Mouse (Mus musculus) midbrain, postnatal 0 days (tissue): ENCODE measurements around the gene Ppp1r3f. TPM values are rescaled to one million over a fixed set of nuclear protein-coding genes. Genes with fewer than 3 reads are reported as not detected.

ENCODE experiments used
- ATAC-seq: fragments of 200-750 bp; cut with Nextera tagmentation; 2 replicates; pipeline ENCODE4 v1.8.0; 2017; ENCODE audit warnings: moderate number of reproducible peaks, mild to moderate bottlenecking, moderate TSS enrichment, moderate library complexity; ENCODE audit not compliant: low FRiP score
- DNase-seq: peaks from one replicate; pipeline ENCODE4 v3.0.0-alpha.2; 2015; ENCODE audit warnings: low spot score
- H3K27ac ChIP-seq: fragments of 300-500 bp; sonication (generic); 2 replicates; pipeline ENCODE4 v1.5.1; 2014; ENCODE audit warnings: low read depth, mild to moderate bottlenecking, low read length, mixed read lengths
- H3K27me3 ChIP-seq: fragments of 300-500 bp; sonication (generic); 2 replicates; pipeline ENCODE4 v1.6.1; 2014; ENCODE audit warnings: low read length, control low read depth, mixed read lengths; ENCODE audit not compliant: insufficient read depth
- H3K36me3 ChIP-seq: fragments of 300-500 bp; sonication (generic); 2 replicates; pipeline ENCODE4 v1.6.1; 2014; ENCODE audit warnings: low read length, control low read depth, mixed read lengths; ENCODE audit not compliant: insufficient read depth
- H3K4me1 ChIP-seq: fragments of 300-500 bp; sonication (generic); 2 replicates; pipeline ENCODE4 v1.6.1; 2014; ENCODE audit warnings: mild to moderate bottlenecking, control low read depth, antibody characterized with exemption, low read length, mixed read lengths; ENCODE audit not compliant: insufficient read depth
- H3K4me2 ChIP-seq: fragments of 300-500 bp; sonication (generic); 2 replicates; pipeline ENCODE4 v1.6.1; 2014; ENCODE audit warnings: low read depth, mild to moderate bottlenecking, low read length, mixed read lengths; ENCODE audit not compliant: poor library complexity, severe bottlenecking
- H3K4me3 ChIP-seq: fragments of 300-500 bp; sonication (generic); 2 replicates; pipeline ENCODE4 v1.5.1; 2014; ENCODE audit warnings: low read depth, mild to moderate bottlenecking, low read length, moderate library complexity
- H3K9ac ChIP-seq: fragments of 300-500 bp; sonication (generic); replicated peaks from 2 replicates; pipeline ENCODE4 v1.6.1; 2014; ENCODE audit warnings: mild to moderate bottlenecking, low read length, moderate library complexity, mixed read lengths; ENCODE audit not compliant: poor library complexity, severe bottlenecking
- H3K9me3 ChIP-seq: fragments of 300-500 bp; sonication (generic); 2 replicates; pipeline ENCODE4 v1.6.1; 2016; ENCODE audit warnings: low read length, control low read depth
- CTCF ChIP-seq: IDR thresholded peaks from 2 replicates; pipeline ENCODE4 v1.5.1; 2016; ENCODE audit warnings: antibody characterized with exemption, mild to moderate bottlenecking
- WGBS: fragments of 180-500 bp; shearing (Covaris S2); extraction: QIAGEN DNeasy Blood & Tissue Kit; methylation state at CpG from one replicate; pipeline ENCODE4 v1.1.7; 2014; 5-methylcytosine and 5-hydroxymethylcytosine counted together
- polyA plus RNA-seq: library from polyadenylated mRNA; unstranded; fragments of >200 nt; fragmentation: Nextera tagmentation; extraction: Ambion mirVana; gene quantifications from 2 replicates; pipeline ENCODE4 v1.2.1, GENCODE M21; 2015
- total RNA-seq: library from RNA; depleted of rRNA; stranded (reverse); fragments of >200 nt; gene quantifications from 2 replicates; pipeline ENCODE4 v1.2.3, GENCODE M21; 2014; rRNA removed

Ppp1r3f gene
- total and polyA plus RNA-seq, 2 experiments from 2014 or later: 9.4 to 27.3 TPM

DNA sequence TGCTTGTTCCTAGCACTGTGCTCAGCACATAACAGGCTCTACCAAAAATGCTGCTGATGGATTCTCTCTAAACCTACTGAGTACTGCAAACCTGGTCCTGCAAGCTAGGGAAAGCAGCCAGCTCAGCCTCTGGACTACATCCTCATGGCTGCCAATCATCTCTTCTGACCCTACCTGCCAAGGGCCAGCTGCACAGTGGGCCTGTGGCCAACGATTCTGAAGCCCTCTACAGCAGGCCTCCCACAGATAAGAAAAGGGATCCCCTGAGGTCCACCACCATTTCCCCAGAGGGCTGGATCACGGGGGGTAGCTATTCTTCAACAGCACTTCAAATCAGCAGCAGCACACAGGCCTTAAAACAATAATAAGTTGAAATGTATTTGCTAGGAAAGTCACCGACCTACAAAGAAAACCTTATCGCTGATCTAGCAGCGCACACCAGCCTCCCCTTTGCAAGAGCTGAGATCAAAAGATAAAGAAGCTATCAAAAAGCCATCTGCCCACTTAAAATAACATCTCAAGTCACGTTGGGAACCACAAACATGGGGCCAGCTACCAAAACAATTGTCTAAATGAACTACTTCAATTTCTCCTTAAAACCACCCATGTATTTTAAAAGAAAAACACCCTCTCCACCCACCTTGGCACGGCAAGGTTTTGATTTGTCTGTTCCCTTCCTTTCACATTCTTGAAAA, 3.5 kb downstream of the Ppp1r3f start:
- WGBS: 59% methylated on average over 7 of the region's 7 CpGs
- DNase-seq (no peak), ATAC-seq (no peak)
- Histone ChIP-seq H3K36me3 (no peaks in the 10 kb centered on the region), H3K9ac (no peak overlapping the region), H3K4me1 (peaks cover 4% of the 10 kb centered on the region; the same call in 1 of the 2 replicates), H3K9me3 (no peaks in the 10 kb centered on the region), H3K4me3 (no peak overlapping the region), H3K4me2 (no peak overlapping the region), H3K27me3 (no peaks in the 10 kb centered on the region), H3K27ac (no peak overlapping the region)
- TF ChIP-seq CTCF: no peak

DNA sequence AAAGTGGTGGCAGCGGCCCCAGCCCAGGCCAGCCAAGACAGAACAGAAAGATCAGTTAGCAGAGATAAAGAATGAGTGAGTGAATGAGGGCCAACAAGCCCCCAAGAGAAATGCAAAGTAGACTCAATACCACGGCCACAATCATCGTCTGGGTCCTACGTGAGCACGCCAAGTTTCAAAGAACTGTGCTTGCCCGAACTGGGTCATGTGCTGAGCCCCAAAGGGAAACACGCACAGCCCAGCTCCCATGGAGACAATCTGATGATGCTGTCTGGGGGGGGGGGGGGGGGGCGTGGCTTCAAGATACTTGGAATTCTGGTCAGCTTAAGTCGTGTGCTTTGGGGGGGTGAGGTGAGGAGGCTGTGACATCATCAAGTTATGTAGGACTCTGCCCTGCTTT, 6.6 kb downstream of the Ppp1r3f start:
- no peak for TF ChIP-seq CTCF
- no peak for ATAC-seq

DNA sequence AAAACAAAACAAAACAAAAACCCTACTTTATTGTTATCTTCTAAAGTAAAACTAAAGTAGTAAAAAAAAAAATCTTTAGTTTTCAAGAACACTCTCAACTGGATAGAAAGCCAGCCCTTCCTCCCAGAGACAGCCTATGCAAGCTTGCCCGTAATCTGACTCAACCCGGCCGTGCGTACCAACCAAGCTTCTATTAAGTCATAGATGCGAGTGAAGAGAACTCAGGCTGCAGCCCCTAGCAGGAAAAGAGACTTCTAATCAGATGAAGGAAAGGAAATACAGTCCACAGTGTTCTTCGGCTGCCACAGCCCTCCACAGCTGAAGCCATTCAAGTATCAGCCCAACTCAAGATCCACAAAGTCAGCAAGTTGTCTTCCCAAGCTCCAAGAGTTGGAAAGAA, 7.7 kb downstream of the Ppp1r3f start:
- WGBS: 81% methylated on average over 6 of the region's 6 CpGs
- TF ChIP-seq CTCF: no peak
- Histone ChIP-seq H3K4me3 (no peak overlapping the region), H3K27me3 (no peaks in the 10 kb centered on the region), H3K4me2 (no peak overlapping the region), H3K4me1 (no peaks in the 10 kb centered on the region), H3K27ac (no peak overlapping the region), H3K9me3 (no peaks in the 10 kb centered on the region), H3K36me3 (no peaks in the 10 kb centered on the region), H3K9ac (no peak overlapping the region)
- no peak for DNase-seq
- ATAC-seq: no peak

More for the DNA sequence above, 6.6 kb downstream of the Ppp1r3f start:
- no peaks in the 10 kb centered on the region for H3K4me1 ChIP-seq
- H3K27me3 ChIP-seq: no peaks in the 10 kb centered on the region
- no peaks in the 10 kb centered on the region for H3K9me3 ChIP-seq
- H3K36me3 ChIP-seq: no peaks in the 10 kb centered on the region
- no peak overlapping the region for H3K9ac ChIP-seq
- 62% methylated on average over 8 of the region's 9 CpGs for WGBS
- no peak overlapping the region for H3K27ac ChIP-seq
- H3K4me3 ChIP-seq: no peak overlapping the region
- DNase-seq: no peak
- no peak overlapping the region for H3K4me2 ChIP-seq

DNA sequence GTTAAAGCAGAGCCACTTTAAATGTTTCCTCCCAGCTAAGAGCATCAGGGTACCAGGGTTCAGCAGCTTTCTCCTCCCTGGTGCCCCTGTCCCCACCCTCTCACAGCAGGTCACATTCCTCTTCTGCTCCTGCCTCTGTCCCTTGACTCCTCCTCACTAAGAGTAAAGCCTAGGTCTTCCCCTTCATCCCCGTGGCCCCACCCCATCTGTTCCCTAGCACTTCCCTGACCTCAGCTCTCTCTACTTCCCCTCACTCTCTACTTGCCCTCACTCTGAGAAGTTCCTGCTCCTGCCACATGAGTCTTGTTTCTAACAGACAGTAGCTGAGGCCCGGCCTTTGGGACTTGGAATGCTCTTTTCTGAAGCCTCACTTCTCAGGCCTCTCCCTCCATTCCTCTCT, 11.0 kb downstream of the Ppp1r3f start:
- no peaks in the 10 kb centered on the region for H3K4me1 ChIP-seq
- ATAC-seq: no peak
- no peaks in the 10 kb centered on the region for H3K27me3 ChIP-seq
- 30% methylated on average over 2 of the region's 2 CpGs for WGBS
- no peak overlapping the region for H3K9ac ChIP-seq
- TF ChIP-seq CTCF: no peak
- no peak overlapping the region for H3K4me3 ChIP-seq
- DNase-seq: no peak
- no peaks in the 10 kb centered on the region for H3K9me3 ChIP-seq
- H3K36me3 ChIP-seq: no peaks in the 10 kb centered on the region
- H3K4me2 ChIP-seq: no peak overlapping the region
- H3K27ac ChIP-seq: no peak overlapping the region

DNA sequence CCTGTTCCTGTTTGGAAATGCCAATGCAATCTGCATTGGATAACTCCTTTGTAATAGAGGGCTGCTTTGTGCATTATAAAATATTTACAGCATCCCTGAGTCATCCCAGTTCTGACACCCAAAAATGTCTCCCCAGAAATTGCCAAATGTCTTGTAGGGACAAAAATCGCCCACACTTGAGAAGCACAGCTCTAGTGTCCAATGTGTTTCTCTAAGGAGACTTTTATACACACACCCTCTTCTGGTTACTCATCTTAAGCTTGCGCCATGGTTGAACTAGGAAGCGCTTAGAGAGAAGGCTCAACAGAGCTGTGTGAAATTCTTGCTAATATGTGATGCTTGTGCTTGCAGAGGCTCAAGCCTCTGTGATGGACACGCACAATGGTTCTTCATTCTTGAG, 20.6 kb downstream of the Ppp1r3f start:
- no peak for DNase-seq
- Histone ChIP-seq H3K4me1 (no peaks in the 10 kb centered on the region), H3K36me3 (no peaks in the 10 kb centered on the region), H3K9ac (no peak overlapping the region), H3K9me3 (no peaks in the 10 kb centered on the region), H3K27me3 (no peaks in the 10 kb centered on the region), H3K4me2 (no peak overlapping the region), H3K27ac (no peak overlapping the region), H3K4me3 (no peak overlapping the region)
- TF ChIP-seq CTCF: no peak
- WGBS: 91% methylated on average over 4 of the region's 4 CpGs
- ATAC-seq: no peak

DNA sequence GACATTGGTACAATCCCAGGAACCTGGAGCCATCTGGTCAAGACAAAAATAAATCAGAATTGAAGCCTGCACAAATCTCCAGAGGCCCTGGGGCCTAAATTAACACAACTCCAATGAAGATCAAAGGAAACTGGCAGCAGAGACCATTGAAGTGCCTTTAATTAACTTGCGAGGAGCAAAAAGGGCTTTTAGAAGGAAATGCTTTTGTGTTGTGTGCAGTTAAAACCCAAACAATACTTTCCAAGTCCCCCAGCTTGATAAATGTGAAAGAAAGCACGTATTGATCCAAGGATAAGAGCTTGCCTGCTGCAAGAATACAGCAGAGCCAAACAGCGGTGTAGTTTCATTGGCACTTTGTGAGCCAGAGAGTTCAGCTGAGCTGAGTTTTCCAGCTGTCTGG, 49.1 kb downstream of the Ppp1r3f start:
- Histone ChIP-seq H3K27ac (no peak overlapping the region), H3K4me1 (no peaks in the 10 kb centered on the region), H3K4me3 (no peak overlapping the region), H3K27me3 (no peaks in the 10 kb centered on the region), H3K36me3 (no peaks in the 10 kb centered on the region), H3K9me3 (no peaks in the 10 kb centered on the region), H3K9ac (no peak overlapping the region), H3K4me2 (no peak overlapping the region)
- 20% methylated on average over 3 of the region's 3 CpGs for WGBS
- TF ChIP-seq CTCF: no peak
- ATAC-seq: no peak
- no peak for DNase-seq

Other genes starting within 250 kb of the Ppp1r3f start
- gene Usp27x, start 198.5 kb downstream of the Ppp1r3f start, total RNA-seq: 12.4 and 13.9 TPM in 2 replicates
- 2.8 TPM in 2 replicates for gene Usp27x, start 198.5 kb downstream of the Ppp1r3f start, polyA plus RNA-seq
- gene Foxp3, start 639 bp downstream of the Ppp1r3f start, total RNA-seq: 0.16 TPM in 1 of 2 replicates, not detected in the other
- 0.30 TPM in 1 of 2 replicates, not detected in the other for gene Foxp3, start 639 bp downstream of the Ppp1r3f start, polyA plus RNA-seq
- 29.6 and 32.3 TPM in 2 replicates for gene Ccdc22, start 31.2 kb upstream of the Ppp1r3f start, total RNA-seq
- 19.9 and 20.0 TPM in 2 replicates for gene Ccdc22, start 31.2 kb upstream of the Ppp1r3f start, polyA plus RNA-seq
- gene Cacna1f, start 32.8 kb upstream of the Ppp1r3f start, total RNA-seq: 0.05 and 1.0 TPM in 2 replicates
- gene Cacna1f, start 32.8 kb upstream of the Ppp1r3f start, polyA plus RNA-seq: 0.16 and 0.20 TPM in 2 replicates
- 431 and 492 TPM in 2 replicates for gene Syp, start 64.2 kb upstream of the Ppp1r3f start, total RNA-seq
- 329 and 360 TPM in 2 replicates for gene Syp, start 64.2 kb upstream of the Ppp1r3f start, polyA plus RNA-seq
- 0.99 and 1.6 TPM in 2 replicates for gene Prickle3, start 83.0 kb upstream of the Ppp1r3f start, total RNA-seq
- 1.1 and 1.3 TPM in 2 replicates for gene Prickle3, start 83.0 kb upstream of the Ppp1r3f start, polyA plus RNA-seq
- gene Plp2, start 97.1 kb upstream of the Ppp1r3f start, total RNA-seq: 9.1 and 16.4 TPM in 2 replicates
- gene Plp2, start 97.1 kb upstream of the Ppp1r3f start, polyA plus RNA-seq: 18.9 and 20.0 TPM in 2 replicates
- gene Magix, start 107.0 kb upstream of the Ppp1r3f start, total RNA-seq: not detected in 2 replicates
- gene Magix, start 107.0 kb upstream of the Ppp1r3f start, polyA plus RNA-seq: 0.07 and 0.13 TPM in 2 replicates
- 11.9 and 25.1 TPM in 2 replicates for gene Gpkow, start 122.8 kb upstream of the Ppp1r3f start, total RNA-seq
- 41.6 and 42.3 TPM in 2 replicates for gene Gpkow, start 122.8 kb upstream of the Ppp1r3f start, polyA plus RNA-seq
- gene Wdr45, start 140.1 kb upstream of the Ppp1r3f start, total RNA-seq: 34.6 and 42.0 TPM in 2 replicates
- 27.2 and 30.5 TPM in 2 replicates for gene Wdr45, start 140.1 kb upstream of the Ppp1r3f start, polyA plus RNA-seq
- gene Gm45208, start 148.0 kb upstream of the Ppp1r3f start, total RNA-seq: 0.71 TPM in 1 of 2 replicates, not detected in the other
- not detected in 2 replicates for gene Gm45208, start 148.0 kb upstream of the Ppp1r3f start, polyA plus RNA-seq
- 110 and 134 TPM in 2 replicates for gene Praf2, start 154.2 kb upstream of the Ppp1r3f start, total RNA-seq
- 136 and 146 TPM in 2 replicates for gene Praf2, start 154.2 kb upstream of the Ppp1r3f start, polyA plus RNA-seq
- 272 and 352 TPM in 2 replicates for gene Ccdc120, start 176.6 kb upstream of the Ppp1r3f start, total RNA-seq
- 64.9 and 71.6 TPM in 2 replicates for gene Ccdc120, start 176.6 kb upstream of the Ppp1r3f start, polyA plus RNA-seq
- gene Tfe3, start 188.3 kb upstream of the Ppp1r3f start, total RNA-seq: 21.0 and 22.3 TPM in 2 replicates
- gene Tfe3, start 188.3 kb upstream of the Ppp1r3f start, polyA plus RNA-seq: 20.0 and 21.0 TPM in 2 replicates
- gene Gripap1, start 215.5 kb upstream of the Ppp1r3f start, total RNA-seq: 27.2 and 36.3 TPM in 2 replicates
- 63.9 and 68.4 TPM in 2 replicates for gene Gripap1, start 215.5 kb upstream of the Ppp1r3f start, polyA plus RNA-seq
- gene Kcnd1, start 248.0 kb upstream of the Ppp1r3f start, total RNA-seq: 3.1 and 5.2 TPM in 2 replicates
- 4.6 and 5.3 TPM in 2 replicates for gene Kcnd1, start 248.0 kb upstream of the Ppp1r3f start, polyA plus RNA-seq